Mouse (Mus musculus) kidney, adult 18-20 months (tissue): ENCODE measurements around the gene Mmaa.

ENCODE experiments used
- DNase-seq: peaks from one replicate; pipeline ENCODE4 v3.0.0; 2021

The Mmaa gene

DNA sequence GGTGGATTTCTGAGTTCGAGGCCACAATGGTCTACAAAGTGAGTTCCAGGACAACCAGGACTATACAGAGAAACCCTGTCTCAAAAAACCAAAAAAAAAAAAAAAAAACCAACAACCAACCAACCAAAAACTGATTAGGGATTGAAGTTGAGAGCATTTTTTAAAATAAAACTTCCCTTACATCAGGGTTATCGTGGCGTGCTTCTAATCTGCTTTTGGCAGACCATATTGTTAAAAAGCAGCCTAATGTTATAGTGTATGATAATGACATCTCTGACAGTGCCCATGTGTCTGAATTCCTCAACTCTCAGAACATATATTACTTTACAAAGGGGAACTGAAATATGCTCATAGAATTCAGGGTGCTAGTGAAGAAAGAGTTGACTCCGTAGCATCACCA, 6.5 kb downstream of the Mmaa start:
- DNase-seq = no peak

DNA sequence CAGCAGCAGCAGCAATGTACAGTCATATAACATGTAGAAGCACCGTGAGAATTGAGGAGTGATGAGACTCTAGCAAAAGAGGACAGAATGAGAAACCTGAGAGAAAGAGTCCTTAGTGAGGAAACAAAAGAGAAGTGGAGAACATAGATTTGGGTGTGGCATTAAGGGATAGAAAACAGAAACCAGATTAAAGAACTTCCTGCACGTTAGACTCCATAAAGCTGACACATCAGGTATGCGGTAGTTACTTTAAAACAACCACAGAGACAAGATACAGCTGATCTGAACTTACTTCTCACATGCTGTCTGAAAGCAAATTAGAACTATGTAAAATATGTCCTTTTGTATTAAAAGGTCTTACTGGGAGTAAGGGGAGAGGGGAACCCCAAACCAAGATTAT, 8.3 kb downstream of the Mmaa start:
- DNase-seq = no peak

DNA sequence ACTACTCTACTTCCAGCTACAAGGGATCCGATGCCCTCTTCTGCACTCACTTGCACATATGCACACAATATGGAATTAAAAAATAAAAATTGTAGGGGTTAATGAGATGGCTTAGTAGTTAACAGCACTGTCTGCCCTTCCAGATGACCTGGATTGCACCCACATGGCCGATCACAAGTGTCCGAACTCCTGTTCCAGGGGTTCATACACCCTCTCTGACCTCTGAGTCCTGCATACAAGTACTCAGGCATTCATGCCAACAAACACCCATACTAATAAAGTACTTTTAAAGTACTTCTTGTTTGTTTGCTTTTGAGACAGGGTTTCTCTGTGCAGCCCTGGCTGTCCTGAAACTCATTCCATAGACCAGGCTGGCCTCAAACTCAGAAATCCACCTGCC, 10.1 kb downstream of the Mmaa start:
- DNase-seq = no peak

DNA sequence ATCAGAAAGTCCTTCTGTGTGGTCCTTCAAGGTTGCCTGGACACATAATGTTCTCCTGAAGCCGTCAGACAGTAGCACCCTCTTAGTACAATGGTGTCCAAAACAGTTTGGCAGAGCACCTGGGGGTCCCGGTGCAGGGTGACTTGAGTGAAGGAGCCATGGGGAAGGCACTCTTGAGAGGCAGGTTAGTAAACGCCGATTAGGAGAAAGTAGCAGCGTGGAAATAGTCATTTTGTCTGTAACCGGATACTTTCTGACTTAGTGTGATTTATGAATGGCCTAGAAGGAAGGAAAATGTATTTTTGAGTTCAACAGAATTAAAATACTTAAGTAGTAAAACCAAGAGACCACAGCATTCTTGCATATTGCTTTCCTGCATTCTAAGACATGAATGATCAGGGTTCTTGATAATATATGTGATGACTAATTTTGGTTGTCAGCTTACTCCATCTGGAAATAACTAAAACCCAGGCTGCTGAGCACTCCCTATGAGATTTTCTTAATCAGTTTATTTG, 13.3 kb downstream of the Mmaa start:
- DNase-seq = no peak

DNA sequence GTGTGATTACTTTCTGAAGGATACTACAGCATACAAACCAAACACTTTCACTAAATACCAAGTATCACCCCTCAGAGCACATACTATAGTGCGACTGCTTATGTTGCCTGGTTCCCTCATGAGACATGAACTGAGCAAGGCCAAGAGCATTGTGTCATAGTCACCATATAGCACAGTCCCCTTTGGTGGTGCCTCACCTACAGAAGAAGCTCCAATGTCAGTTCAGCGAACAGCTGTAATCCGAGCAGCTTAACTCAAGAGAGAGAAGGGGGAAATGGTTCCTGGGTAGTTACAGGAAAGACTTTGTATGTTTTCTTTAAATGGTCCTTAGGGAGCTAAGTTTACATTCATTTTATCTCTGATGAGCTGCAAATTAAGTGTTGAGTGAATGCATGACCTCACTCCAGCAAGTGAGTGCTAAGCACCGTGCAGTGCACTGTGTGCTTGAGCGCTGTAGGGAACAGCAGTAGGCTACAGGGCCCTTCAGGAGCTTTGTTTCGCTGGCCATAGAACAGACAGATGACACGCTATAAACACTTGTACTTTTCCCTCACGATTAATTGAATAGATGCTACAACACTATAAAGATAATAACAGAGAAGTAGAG, 17.4 kb downstream of the Mmaa start:
- DNase-seq = no peak

DNA sequence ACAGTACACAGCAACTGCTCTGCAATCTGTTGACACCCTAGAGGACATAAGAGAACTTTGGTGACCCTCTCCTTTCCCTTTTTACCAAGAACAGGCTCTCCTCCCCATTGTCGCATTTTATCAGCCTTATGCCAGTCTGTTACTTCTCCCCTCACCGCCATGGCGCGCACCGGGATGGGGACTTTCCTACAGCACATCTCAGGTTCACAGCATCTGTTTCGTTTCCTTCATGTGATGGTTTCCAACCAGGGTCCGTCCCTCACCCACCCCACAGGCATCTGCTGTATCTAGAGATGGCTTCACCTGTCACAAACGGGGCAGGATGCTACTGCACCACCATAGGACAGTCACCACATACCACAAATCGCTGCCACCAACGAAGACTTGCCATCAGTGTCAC, 19.8 kb downstream of the Mmaa start:
- DNase-seq = no peak

DNA sequence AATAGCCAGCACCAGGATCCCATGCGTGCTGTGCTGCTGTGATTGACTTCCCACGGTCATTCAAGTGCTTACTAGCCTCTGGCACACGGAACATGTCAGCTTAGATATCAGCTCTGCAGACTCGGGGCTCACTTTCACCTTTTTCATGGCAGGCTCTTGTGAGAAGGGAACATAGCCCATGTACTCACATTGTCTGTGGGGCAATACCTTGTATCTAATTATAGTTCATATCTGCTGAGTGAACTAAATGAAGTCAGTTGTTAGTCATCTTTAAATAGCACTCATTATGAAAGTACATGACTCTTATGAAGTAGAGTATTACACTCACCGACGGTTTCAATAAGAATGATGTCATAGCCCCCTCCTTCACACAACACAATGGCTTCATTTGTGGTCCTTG, 21.0 kb downstream of the Mmaa start:
- no peak for DNase-seq

DNA sequence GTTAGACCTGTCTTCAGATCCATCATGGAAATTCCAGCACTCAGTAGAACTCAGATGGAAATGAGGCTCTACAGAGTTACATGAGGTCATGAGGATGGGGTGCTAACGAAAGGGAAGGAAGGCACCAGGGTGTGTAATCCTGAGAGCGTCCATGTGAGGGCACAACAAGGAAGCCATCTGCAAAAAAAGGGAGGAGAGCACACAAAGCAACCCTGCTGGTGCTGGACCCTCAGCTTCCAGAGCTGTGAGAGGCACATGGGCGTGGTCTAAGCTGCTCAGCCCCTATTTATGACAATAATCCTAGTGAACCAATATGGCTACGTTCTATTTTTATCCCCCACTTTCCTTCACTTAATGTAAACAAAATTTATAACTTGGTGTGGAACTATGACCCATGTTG, 22.1 kb downstream of the Mmaa start:
- no peak for DNase-seq

DNA sequence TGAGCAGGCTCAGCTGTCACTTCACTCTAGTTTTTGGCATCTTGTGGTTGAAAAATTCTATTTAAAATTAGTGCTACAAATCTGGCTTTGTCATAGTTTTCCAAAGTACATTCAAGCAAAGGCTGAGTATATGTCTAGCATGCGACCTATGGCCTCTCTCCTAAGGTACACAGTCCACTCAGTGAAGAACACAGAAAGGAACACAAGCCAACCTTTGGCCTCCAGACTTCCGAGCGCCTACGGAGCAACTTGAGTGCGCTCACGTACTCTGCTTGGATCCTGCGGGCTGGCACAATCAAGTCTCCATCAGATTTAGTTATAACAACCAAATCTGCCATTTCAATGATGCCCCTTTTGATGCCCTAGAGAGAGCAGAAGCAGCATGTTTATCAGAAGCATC, 25.8 kb downstream of the Mmaa start:
- peak; percentile 34 for DNase-seq

DNA sequence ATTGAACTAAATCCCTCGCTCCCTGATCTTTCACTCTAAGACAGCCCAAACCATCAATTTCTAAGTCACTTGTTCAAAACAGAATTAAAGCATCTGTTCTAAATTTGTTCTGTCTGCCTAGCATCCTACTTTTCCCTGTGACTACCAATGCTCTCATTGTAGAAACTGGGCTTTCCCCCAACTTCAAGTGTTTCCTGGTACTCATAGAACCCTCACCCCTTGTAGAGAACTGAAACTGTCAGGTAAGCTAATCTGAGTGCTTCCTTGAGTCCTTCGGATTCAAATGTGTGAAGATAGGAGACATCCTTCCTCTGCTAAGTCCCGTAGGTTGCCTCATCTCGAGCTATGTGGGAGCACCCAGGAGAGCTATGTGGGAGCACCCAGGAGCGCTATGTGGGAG, 32.8 kb downstream of the Mmaa start:
- no peak for DNase-seq

DNA sequence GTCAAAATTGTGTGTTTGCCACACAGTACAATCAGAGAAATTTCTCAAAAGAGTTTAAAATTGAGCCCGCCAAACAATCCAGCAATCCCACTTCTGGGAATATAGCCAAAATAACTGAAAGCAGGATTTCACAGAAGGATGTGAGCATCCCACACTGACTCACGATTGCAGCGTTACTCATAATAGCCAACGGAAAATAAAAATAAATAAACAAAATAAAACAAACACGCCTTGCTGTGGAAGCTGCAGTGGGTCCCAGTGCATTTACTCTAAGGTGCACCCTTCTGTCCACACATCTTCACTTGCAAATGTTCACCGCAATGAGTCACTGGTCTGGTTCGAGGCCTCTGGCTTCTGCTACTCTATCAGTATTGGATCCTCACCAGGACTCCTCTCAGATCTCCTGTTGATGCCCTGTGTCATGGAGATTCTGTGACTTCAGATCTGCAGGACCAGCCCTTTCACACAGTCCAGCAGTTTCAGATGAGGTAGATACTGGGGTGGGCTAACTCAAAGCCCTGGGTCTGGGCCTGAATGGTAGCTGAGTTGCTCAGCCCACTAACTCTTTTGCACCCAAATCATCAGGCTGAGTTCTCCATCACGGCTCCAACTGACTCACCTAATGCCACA, 38.5 kb downstream of the Mmaa start:
- DNase-seq = no peak

DNA sequence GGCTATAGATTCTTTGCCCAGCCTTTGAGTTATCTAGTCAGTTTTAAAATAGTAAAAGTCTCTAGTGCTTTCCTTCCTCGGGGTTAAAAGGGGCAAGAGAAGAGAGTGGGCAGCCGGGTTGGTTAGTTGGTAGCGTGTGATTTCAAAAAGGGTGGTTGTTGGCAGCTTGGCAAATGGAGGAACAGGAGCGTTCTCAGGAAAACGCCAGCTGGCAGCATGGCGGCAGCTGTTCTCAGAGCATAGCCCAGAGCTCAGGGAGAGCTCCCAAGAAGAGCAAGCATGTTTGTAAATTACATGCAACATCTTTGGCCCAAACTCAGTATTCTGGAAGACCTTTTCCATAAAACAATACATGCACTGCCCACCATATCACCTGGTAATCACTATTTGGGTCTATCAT, 41.0 kb downstream of the Mmaa start:
- no peak for DNase-seq

DNA sequence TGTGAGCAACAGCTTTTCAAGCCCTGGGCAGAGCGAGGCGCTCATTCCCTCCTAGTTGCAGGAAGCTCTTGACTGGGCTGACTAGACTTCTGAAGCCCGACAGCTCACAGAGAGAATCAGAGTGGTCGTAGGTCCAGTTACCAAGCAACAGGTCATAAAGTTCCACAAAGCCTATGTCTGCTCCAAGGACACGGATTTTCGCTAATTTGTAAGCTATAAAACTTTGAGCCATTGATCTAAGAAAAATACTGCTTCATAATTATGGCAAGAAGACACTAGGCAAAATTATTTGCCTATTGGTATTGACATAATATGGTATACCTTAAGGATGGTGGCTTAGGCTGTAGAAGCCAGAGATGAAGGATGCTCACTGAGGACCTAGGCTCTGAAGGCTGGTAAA, 46.3 kb downstream of the Mmaa start, which contains the start of gene 1700011L22Rik:
1700011L22Rik (minus strand) TSS at position 101 of the 400 bp plus-strand sequence.
- no peak for DNase-seq

DNA sequence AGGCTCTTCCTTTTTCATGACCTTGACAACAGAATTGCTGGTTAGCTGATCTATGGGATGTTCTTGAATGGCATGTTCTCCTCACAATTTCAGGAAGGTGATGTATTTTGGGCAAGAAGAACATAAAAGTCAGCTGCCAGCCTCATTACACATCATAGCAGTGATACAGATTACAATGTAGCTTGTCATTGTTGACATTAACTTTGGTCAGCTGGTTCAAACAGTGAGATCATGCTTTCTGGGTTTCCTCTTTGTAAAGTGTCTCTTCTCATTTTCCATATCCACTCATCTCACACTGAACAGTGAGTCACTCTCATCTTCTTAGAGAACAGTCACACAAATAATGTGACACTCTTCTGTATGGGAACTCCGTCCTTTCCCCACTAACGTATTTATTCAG, 51.3 kb downstream of the Mmaa start:
- no peak for DNase-seq

DNA sequence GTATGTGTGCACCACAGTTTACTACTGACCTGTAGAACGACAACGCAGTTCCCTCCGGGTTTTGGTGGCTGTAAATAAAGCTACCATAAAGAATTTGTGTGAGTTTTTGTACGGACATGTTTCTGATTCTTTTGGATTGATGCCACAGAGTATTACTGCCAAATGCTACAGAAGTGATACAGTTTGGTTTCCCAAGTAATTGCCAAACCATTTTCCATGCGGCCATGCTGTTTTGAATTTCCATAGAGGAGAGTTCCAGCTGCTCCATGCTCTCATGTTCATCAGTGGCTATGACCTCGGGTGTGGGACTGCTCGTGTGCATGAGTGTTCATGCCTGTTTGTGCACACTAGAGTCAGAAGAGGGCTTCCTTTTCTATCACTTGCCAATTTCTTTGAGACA, 54.7 kb downstream of the Mmaa start:
- DNase-seq = no peak

DNA sequence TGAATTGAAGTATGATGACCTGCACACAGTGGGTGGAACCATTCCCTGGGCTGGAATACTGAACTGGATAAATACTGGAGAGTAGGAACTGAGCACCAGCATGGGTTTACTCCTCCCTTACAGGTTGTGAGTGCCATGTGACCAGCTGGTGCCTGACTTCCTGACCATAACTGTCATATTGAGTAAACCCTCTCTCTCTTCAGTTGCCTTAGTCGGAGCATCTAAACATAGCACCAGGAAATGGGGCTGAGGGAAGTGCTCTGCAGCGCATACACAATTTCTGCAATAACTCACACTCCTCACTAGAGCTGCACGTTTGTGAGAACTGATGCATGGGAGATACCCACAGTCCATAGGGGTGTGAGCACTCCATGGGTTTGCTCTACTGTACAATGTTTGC, 55.4 kb downstream of the Mmaa start:
- DNase-seq = no peak

DNA sequence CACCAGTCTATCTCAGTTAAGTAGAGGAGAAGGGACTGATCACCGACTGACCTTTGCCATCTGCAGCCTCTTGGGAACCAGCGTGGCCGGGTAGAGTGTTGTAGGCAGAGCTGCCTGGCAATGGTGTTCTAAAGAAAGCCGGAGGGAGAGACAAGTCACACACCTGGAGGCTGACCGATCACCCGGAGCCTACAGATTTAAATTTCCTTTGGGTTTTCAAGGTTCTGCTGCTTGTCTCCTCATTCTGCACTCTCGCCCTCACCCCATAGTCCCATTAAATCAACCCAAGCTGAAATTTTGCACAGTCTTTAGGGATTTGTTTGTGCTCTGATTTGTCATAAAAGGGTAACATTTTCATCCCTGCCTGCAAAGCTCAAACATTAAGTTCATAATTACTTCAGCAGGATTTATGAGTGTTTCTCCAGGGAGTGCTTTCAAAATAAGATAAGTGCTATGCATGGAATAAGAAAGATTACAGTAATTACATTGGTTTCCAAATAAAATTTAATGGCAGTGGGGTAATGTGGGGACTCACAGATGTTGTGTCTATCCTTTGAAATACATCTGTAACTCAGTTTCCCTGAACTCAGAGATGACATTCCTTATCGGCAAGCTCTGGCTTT, 65.4 kb downstream of the Mmaa start:
- no peak for DNase-seq

DNA sequence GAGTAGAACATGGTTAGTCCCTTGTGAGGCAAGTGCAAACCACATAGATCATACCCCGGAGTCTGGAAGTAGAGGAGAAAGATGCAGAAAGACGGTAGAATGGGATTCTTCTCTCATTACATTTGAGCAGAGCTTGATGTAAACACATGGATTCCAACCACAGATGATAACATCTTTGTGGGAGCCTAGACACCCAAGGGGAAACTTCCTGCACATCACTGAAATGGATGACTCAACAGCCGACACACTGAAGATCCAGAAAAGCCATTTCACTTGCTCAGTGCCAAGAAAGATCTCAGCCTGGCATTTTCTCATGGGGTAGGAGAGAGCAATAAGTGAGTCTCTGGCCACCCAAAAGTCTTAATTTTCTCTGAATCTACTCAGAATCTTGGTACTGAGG, 66.8 kb downstream of the Mmaa start:
- DNase-seq = no peak

DNA sequence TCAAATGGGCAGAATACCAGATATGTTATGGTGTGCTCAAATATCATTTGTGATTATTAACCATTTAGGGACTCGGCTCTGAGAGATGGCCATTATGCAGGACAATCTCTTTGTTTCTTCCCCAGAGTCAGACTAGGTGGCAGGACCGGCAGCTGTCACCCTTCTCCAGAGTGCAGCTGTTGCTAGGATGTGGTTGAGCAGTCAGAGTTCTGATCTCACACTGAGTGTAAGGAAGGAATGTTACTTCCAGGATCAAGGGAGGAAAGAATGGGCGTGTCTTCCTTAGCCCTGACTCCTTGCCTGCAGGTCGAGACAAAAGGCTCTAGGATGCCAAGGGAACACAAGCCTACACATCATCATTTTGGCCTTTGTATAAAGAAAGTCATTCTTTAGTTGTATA, 67.5 kb downstream of the Mmaa start:
- no peak for DNase-seq

DNA sequence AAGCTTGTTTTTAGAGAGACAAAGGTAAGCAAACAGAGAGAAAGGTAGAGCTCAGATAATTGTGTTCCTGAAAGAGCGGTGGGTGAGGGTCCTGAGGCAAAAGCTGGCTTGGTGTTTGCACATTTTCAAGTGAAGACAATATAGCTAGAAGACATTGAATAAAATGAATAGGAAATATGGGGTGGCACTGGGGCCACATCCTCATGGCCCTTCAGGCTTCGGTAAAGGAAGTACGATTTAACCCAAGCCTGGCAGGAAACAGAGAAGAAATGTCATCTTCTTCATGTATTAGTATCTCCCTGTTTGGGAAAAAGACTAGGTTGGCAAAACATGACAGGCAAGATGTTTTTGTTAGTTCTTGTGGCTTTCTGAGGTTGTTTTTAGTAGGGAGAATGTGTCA, 68.7 kb downstream of the Mmaa start:
- DNase-seq = no peak

DNA sequence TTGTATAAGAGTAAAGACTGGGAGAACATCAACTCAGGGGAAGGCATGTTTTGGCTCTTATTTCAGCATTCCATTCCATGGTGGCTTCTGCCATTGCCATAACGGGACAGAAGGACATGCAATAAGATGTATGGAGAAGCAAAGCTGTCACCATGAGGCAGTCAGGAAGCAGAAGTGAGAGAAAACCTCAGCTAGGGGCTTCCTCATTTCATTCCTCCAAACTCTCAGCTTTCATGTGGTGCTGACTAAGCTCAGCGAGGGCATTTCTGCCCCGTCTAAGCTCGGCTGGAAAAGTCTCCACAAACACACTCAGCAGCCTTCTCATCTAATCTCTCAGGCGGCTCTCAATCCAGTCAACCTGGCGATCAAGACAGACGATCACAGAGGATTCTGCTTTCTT, 69.2 kb downstream of the Mmaa start:
- no peak for DNase-seq

DNA sequence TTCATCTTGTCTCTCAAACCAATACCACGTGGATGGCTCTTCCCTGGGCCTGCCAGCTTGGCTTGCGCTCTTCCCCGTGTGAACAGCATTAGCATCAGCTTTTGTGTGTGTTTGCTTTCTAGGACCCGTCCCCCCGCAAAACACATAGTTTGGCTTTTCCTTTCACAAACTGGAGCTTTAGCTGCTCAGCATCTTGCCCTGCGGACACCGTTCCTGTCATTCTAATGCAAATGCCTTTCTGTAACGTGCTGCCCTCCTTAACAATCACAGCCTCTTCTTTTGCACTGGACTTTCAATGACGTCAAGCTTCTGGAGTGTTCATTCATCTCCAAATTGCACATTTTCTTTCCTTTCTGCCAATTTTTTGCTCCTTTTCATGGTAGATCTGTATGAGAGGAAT, 70.4 kb downstream of the Mmaa start:
- no peak for DNase-seq

DNA sequence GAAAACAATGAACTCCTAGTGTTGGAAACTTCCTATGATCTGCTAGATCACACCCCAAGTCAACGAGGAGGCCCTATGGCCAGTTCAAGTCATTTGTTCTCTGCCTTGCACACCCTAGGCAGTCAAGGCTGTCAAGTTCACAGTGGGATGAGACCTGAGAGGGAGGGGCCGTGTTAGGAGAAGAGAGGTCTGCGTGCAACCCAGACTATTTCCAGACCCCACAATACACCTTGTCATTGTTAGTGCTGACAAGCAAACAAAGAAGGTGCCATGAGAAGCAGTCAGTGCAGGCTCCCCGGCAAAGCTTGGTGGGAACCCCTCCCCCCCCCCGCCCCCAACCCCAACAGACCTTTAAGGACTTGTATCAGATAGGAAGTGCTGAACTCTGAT, 72.0 kb downstream of the Mmaa start:
- no peak for DNase-seq

DNA sequence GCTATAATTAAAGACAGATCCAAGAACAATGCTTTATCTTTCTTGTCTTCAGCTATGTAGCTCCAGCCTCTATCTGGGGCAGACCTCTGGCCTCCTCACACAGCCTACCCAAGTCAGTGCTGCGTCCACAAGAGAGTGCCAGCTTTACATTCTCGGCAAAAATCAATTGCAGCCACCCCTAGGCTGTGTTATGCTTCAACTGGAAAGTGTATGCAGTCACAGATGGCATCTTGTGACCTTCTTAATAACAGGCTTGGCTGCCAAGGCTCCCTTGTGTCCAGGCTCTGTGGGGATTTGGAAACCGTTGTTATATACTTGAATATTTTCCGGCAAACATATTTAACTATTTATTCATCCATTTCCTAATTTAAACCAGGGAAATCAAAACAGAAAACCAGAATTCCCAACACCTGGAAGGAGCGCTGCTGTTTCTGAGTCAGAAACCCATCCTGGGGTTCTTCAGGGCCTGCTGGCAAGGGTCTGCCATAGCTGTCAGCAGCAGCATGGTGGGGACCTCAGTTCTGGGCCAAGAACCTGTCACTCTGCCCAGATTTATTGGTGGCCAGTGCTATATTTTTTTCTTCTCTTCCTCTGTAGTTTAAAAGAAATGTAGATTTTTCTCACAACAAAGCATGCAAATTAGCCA, 72.5 kb downstream of the Mmaa start:
- no peak for DNase-seq
